Mouse (Mus musculus) intestine, embryonic 16.5 days (tissue): ENCODE data around the gene Net1. TPM values are rescaled to one million over a fixed set of nuclear protein-coding genes. Genes with fewer than 3 reads are reported as not detected.

Experiments
- microRNA-seq: library from miRNA; unstranded; fragments of <30 nt; microRNA quantifications from one replicate; pipeline ENCODE4, GENCODE M21; 2016
- polyA plus RNA-seq: library from polyadenylated mRNA; unstranded; fragments of >200 nt; fragmentation: Nextera tagmentation; extraction: Ambion mirVana; gene quantifications from 2 replicates; pipeline ENCODE4 v1.2.1, GENCODE M21; 2015

Gene Net1
- polyA plus RNA-seq, 1 experiment from 2014 or later = 146 TPM

Small RNA genes lying within 50 kb of the gene (microRNA-seq; reads per million reads assigned to microRNA genes)
- not detected for gene Gm22460

Other genes starting within 250 kb of the Net1 start
- not detected in 2 replicates for gene Calml3, start 113.9 kb downstream of the Net1 start, polyA plus RNA-seq
- 0.39 TPM in 1 of 2 replicates, not detected in the other for gene Calm4, start 80.5 kb downstream of the Net1 start, polyA plus RNA-seq
- gene Calm5, start 64.0 kb downstream of the Net1 start, polyA plus RNA-seq = not detected in 2 replicates
- gene Tubal3, start 54 bp upstream of the Net1 start, polyA plus RNA-seq = 54.2 and 64.9 TPM in 2 replicates
- 0.66 and 0.81 TPM in 2 replicates for gene Ucn3, start 27.1 kb upstream of the Net1 start, polyA plus RNA-seq
- gene Akr1c14, start 130.8 kb upstream of the Net1 start, polyA plus RNA-seq = 6.4 and 9.3 TPM in 2 replicates
- gene Akr1c18, start 232.4 kb upstream of the Net1 start, polyA plus RNA-seq = 0.39 and 0.49 TPM in 2 replicates